ENCODE assay signal across 8 mouse cellular contexts in genomic region chr7:126950647-126951615, GRCm38 (mm10). TPM values are rescaled to one million over a fixed set of nuclear protein-coding genes. Genes with fewer than 3 reads are reported as not detected.
A peak's percentile ranks its signal among the peaks of the same experiment; 100 is the strongest.
DNase-seq lines count a peak whose midpoint lies in the region; ATAC-seq and TF ChIP-seq lines count a peak whose summit lies in the region.

No protein-coding gene starts in this region.

- 0 out of 2 replicates have a peak, but pooled peaks have one; percentile 19 for TF ChIP-seq CTCF in midbrain, postnatal 0 days (IDR thresholded peaks at IDR 0.05)

- H3K4me2 ChIP-seq in heart, embryonic 14.5 days (ENCODE audit: low read length): peak overlapping the region; percentile 95; the same call in 1 of the 2 replicates
- peak overlapping the region; percentile 95 for H3K4me2 ChIP-seq in hindbrain, embryonic 13.5 days
- peak overlapping the region; percentile 95 for H3K4me2 ChIP-seq in midbrain, postnatal 0 days (ENCODE audit: low read depth, low read length, poor library complexity, severe bottlenecking)

- peaks cover 35% of the 10 kb centered on the region for H3K27me3 ChIP-seq in heart, embryonic 14.5 days (ENCODE audit: control insufficient read depth, insufficient read depth, low read length)
- peaks cover 14% of the 10 kb centered on the region; the same call in 1 of the 2 replicates for H3K27me3 ChIP-seq in hindbrain, embryonic 13.5 days
- H3K27me3 ChIP-seq in midbrain, postnatal 0 days (ENCODE audit: insufficient read depth, low read length): no peaks in the 10 kb centered on the region

- no peak overlapping the region for H3K9ac ChIP-seq in heart, embryonic 14.5 days (ENCODE audit: low read length)
- peak overlapping the region; percentile 75 for H3K9ac ChIP-seq in hindbrain, embryonic 13.5 days
- peak overlapping the region; percentile 86 for H3K9ac ChIP-seq in midbrain, postnatal 0 days (replicated peaks; ENCODE audit: low read length, poor library complexity, severe bottlenecking)

- no peak overlapping the region for H3K4me3 ChIP-seq in heart, embryonic 14.5 days (ENCODE audit: control insufficient read depth in 1 of 2, insufficient read depth in 1 of 2, low read depth in 1 of 2, low read length in 2 of 2)
- peak overlapping the region; percentile 47 for H3K4me3 ChIP-seq in hindbrain, embryonic 13.5 days
- peak overlapping the region; percentile 63 for H3K4me3 ChIP-seq in midbrain, postnatal 0 days (ENCODE audit: low read depth, low read length)

- no peaks in the 10 kb centered on the region for H3K9me3 ChIP-seq in heart, embryonic 14.5 days (ENCODE audit: control insufficient read depth, low read length)
- H3K9me3 ChIP-seq in hindbrain, embryonic 13.5 days: no peaks in the 10 kb centered on the region
- no peaks in the 10 kb centered on the region for H3K9me3 ChIP-seq in midbrain, postnatal 0 days (ENCODE audit: low read length)

- no peak for DNase-seq in heart, postnatal 14 days
- DNase-seq in cerebellum, adult 8-10 months: peak; percentile 46
- peak; percentile 40 for DNase-seq in midbrain, postnatal 0 days (ENCODE audit: low spot score)
- DNase-seq in adrenal gland, adult 2 months: no peak
- no peak for DNase-seq in yolk sac, embryonic 10.5 days (ENCODE audit: low spot score)

- intact Hi-C loops in heart, postnatal 14 days (cut with DNase I): loop anchor here (2.0 kb wide), 1 partner anchor 26 kb away; the partner anchor contains the start of gene Cdiptos

- H3K36me3 ChIP-seq in heart, embryonic 14.5 days (ENCODE audit: control insufficient read depth, insufficient read depth, low read length): no peaks in the 10 kb centered on the region
- peaks cover 22% of the 10 kb centered on the region for H3K36me3 ChIP-seq in hindbrain, embryonic 13.5 days
- peaks cover 21% of the 10 kb centered on the region for H3K36me3 ChIP-seq in midbrain, postnatal 0 days (ENCODE audit: insufficient read depth, low read length)

- H3K27ac ChIP-seq in heart, embryonic 14.5 days (replicated peaks in 1 of 2; ENCODE audit: control insufficient read depth in 1 of 2, insufficient read depth in 1 of 2, low read depth in 2 of 2, low read length in 2 of 2): no peak overlapping the region
- peak overlapping the region; percentile 95 for H3K27ac ChIP-seq in hindbrain, embryonic 13.5 days
- H3K27ac ChIP-seq in midbrain, postnatal 0 days (ENCODE audit: low read depth, low read length): peak overlapping the region; percentile 95

- H3K4me1 ChIP-seq in heart, embryonic 14.5 days (ENCODE audit: control insufficient read depth in 2 of 2, insufficient read depth in 2 of 2, low read length in 2 of 2): peaks cover 4 to 9% of the 10 kb centered on the region in 2 experiments; a peak in 2 of 4 replicates
- peaks cover 70% of the 10 kb centered on the region for H3K4me1 ChIP-seq in hindbrain, embryonic 13.5 days (replicated peaks)
- peaks cover 19% of the 10 kb centered on the region for H3K4me1 ChIP-seq in midbrain, postnatal 0 days (ENCODE audit: insufficient read depth, low read length)

- no peak for ATAC-seq in heart, embryonic 14.5 days (ENCODE audit: insufficient number of reproducible peaks, insufficient read depth, low FRiP score, low read depth)
- ATAC-seq in hindbrain, embryonic 13.5 days (ENCODE audit: low FRiP score): no peak
- ATAC-seq in midbrain, postnatal 0 days (ENCODE audit: low FRiP score): peak; percentile 4; the same call in 1 of the 2 replicates
- no peak for ATAC-seq in megakaryocyte-erythroid progenitor cell, adult 5-6 weeks (replicated peaks; ENCODE audit: low FRiP score, low TSS enrichment, poor library complexity, severe bottlenecking)

- 6% methylated on average over 26 of the region's 26 CpGs for WGBS in heart, embryonic 14.5 days
- 6% methylated on average over 26 of the region's 26 CpGs for WGBS in hindbrain, embryonic 13.5 days
- 2% methylated on average over 26 of the region's 26 CpGs for WGBS in midbrain, postnatal 0 days

RNA-seq across cellular contexts. Expression of gene Sez6l2, which starts 0.6 kb away (rescaled TPM):
- 0.86 and 1.4 TPM in 2 replicates for polyA plus RNA-seq in heart, embryonic 14.5 days (2014; fragmentation: Nextera tagmentation; extraction: Ambion mirVana)
- total RNA-seq in heart, postnatal 14 days (2021): 10 to 100 TPM; 14.2 to 17.2 TPM
- 32.7 and 36.7 TPM in 2 replicates for polyA plus RNA-seq in hindbrain, embryonic 13.5 days (2015; fragmentation: Nextera tagmentation; extraction: Ambion mirVana)
- total RNA-seq in midbrain, postnatal 0 days (2014; rRNA removed): 235 and 283 TPM in 2 replicates
- 66.2 and 72.8 TPM in 2 replicates for polyA plus RNA-seq in midbrain, postnatal 0 days (2015; fragmentation: Nextera tagmentation; extraction: Ambion mirVana)
- total RNA-seq in adrenal gland, adult 2 months (2021): 100 to 1,000 TPM in 1 of 2 experiments, 10 to 100 TPM in 1; 87.4 to 126 TPM
- polyA plus RNA-seq in adrenal gland, adult 2 months (2012; rRNA removed): 33.4 and 42.4 TPM in 2 replicates
- total RNA-seq in megakaryocyte-erythroid progenitor cell, adult 5-6 weeks (2014; fragmentation: Nextera tagmentation): 3.2 and 4.4 TPM in 2 replicates
- total RNA-seq in megakaryocyte-erythroid progenitor cell, adult 5-6 weeks (2017): 0.76 TPM in 1 of 2 replicates, not detected in the other

RNA-seq across cellular contexts. Expression of gene Asphd1, which starts 1.5 kb away (rescaled TPM):
- not detected in 2 replicates for polyA plus RNA-seq in heart, embryonic 14.5 days (2014; fragmentation: Nextera tagmentation; extraction: Ambion mirVana)
- under 1 TPM in 1 of 2 experiments, not detected in 1; 0.60 TPM for total RNA-seq in heart, postnatal 14 days (2021)
- polyA plus RNA-seq in hindbrain, embryonic 13.5 days (2015; fragmentation: Nextera tagmentation; extraction: Ambion mirVana): 6.1 and 6.4 TPM in 2 replicates
- 32.3 and 44.5 TPM in 2 replicates for total RNA-seq in midbrain, postnatal 0 days (2014; rRNA removed)
- polyA plus RNA-seq in midbrain, postnatal 0 days (2015; fragmentation: Nextera tagmentation; extraction: Ambion mirVana): 16.2 and 17.6 TPM in 2 replicates
- total RNA-seq in adrenal gland, adult 2 months (2021): 1 to 10 TPM in 1 of 2 experiments, under 1 TPM in 1; 0.66 to 2.2 TPM
- polyA plus RNA-seq in adrenal gland, adult 2 months (2012; rRNA removed): 2.0 and 2.5 TPM in 2 replicates
- not detected in 2 replicates for total RNA-seq in megakaryocyte-erythroid progenitor cell, adult 5-6 weeks (2014; fragmentation: Nextera tagmentation)
- not detected in 2 replicates for total RNA-seq in megakaryocyte-erythroid progenitor cell, adult 5-6 weeks (2017)

RNA-seq across cellular contexts. Expression of gene Kctd13, which starts 22.3 kb away (rescaled TPM):
- polyA plus RNA-seq in heart, embryonic 14.5 days (2014; fragmentation: Nextera tagmentation; extraction: Ambion mirVana): 11.3 and 11.9 TPM in 2 replicates
- 1 to 10 TPM; 6.9 to 7.6 TPM for total RNA-seq in heart, postnatal 14 days (2021)
- polyA plus RNA-seq in hindbrain, embryonic 13.5 days (2015; fragmentation: Nextera tagmentation; extraction: Ambion mirVana): 98.7 and 101 TPM in 2 replicates
- 129 and 150 TPM in 2 replicates for total RNA-seq in midbrain, postnatal 0 days (2014; rRNA removed)
- polyA plus RNA-seq in midbrain, postnatal 0 days (2015; fragmentation: Nextera tagmentation; extraction: Ambion mirVana): 166 and 167 TPM in 2 replicates
- total RNA-seq in adrenal gland, adult 2 months (2021): 10 to 100 TPM; 25.9 to 26.8 TPM
- polyA plus RNA-seq in adrenal gland, adult 2 months (2012; rRNA removed): 52.0 and 52.9 TPM in 2 replicates
- total RNA-seq in megakaryocyte-erythroid progenitor cell, adult 5-6 weeks (2014; fragmentation: Nextera tagmentation): 14.0 and 18.6 TPM in 2 replicates
- total RNA-seq in megakaryocyte-erythroid progenitor cell, adult 5-6 weeks (2017): 9.0 and 22.1 TPM in 2 replicates

RNA-seq across cellular contexts. Expression of gene Cdipt, which starts 24.8 kb away (rescaled TPM):
- 68.5 and 74.6 TPM in 2 replicates for polyA plus RNA-seq in heart, embryonic 14.5 days (2014; fragmentation: Nextera tagmentation; extraction: Ambion mirVana)
- total RNA-seq in heart, postnatal 14 days (2021): 10 to 100 TPM; 63.3 to 66.1 TPM
- polyA plus RNA-seq in hindbrain, embryonic 13.5 days (2015; fragmentation: Nextera tagmentation; extraction: Ambion mirVana): 109 and 112 TPM in 2 replicates
- 193 and 244 TPM in 2 replicates for total RNA-seq in midbrain, postnatal 0 days (2014; rRNA removed)
- polyA plus RNA-seq in midbrain, postnatal 0 days (2015; fragmentation: Nextera tagmentation; extraction: Ambion mirVana): 142 and 157 TPM in 2 replicates
- 100 to 1,000 TPM; 102 to 107 TPM for total RNA-seq in adrenal gland, adult 2 months (2021)
- polyA plus RNA-seq in adrenal gland, adult 2 months (2012; rRNA removed): 239 and 259 TPM in 2 replicates
- 61.3 and 70.2 TPM in 2 replicates for total RNA-seq in megakaryocyte-erythroid progenitor cell, adult 5-6 weeks (2014; fragmentation: Nextera tagmentation)
- total RNA-seq in megakaryocyte-erythroid progenitor cell, adult 5-6 weeks (2017): 31.8 and 49.8 TPM in 2 replicates

RNA-seq across cellular contexts. Expression of gene Cdiptos, which starts 25.0 kb away (rescaled TPM):
- polyA plus RNA-seq in heart, embryonic 14.5 days (2014; fragmentation: Nextera tagmentation; extraction: Ambion mirVana): 0.86 and 1.6 TPM in 2 replicates
- under 1 TPM; 0.45 to 0.59 TPM for total RNA-seq in heart, postnatal 14 days (2021)
- polyA plus RNA-seq in hindbrain, embryonic 13.5 days (2015; fragmentation: Nextera tagmentation; extraction: Ambion mirVana): 1.2 and 1.4 TPM in 2 replicates
- total RNA-seq in midbrain, postnatal 0 days (2014; rRNA removed): not detected in 2 replicates
- polyA plus RNA-seq in midbrain, postnatal 0 days (2015; fragmentation: Nextera tagmentation; extraction: Ambion mirVana): 0.72 and 0.79 TPM in 2 replicates
- 1 to 10 TPM; 1.6 TPM for total RNA-seq in adrenal gland, adult 2 months (2021)
- polyA plus RNA-seq in adrenal gland, adult 2 months (2012; rRNA removed): 0.43 and 1.4 TPM in 2 replicates
- total RNA-seq in megakaryocyte-erythroid progenitor cell, adult 5-6 weeks (2014; fragmentation: Nextera tagmentation): not detected in 2 replicates
- 0.23 TPM in 1 of 2 replicates, not detected in the other for total RNA-seq in megakaryocyte-erythroid progenitor cell, adult 5-6 weeks (2017)

Comparison
In these comparisons a context has a peak if more than half of its experiments do, and no peak if none do; other contexts are left out.
1. H3K27ac ChIP-seq: peak in hindbrain, embryonic 13.5 days (single experiment) and midbrain, postnatal 0 days (single experiment); none in heart, embryonic 14.5 days (0 of 2).
2. H3K4me3 ChIP-seq: peak in hindbrain, embryonic 13.5 days (single experiment) and midbrain, postnatal 0 days (single experiment); none in heart, embryonic 14.5 days (0 of 2).
3. DNase-seq: peak in cerebellum, adult 8-10 months (single experiment) and midbrain, postnatal 0 days (single experiment); none in heart, postnatal 14 days (0 of 2), adrenal gland, adult 2 months (single experiment) and yolk sac, embryonic 10.5 days (single experiment).
4. RNA of gene Sez6l2, which starts 0.6 kb away (total RNA-seq): 235 to 283 TPM in midbrain, postnatal 0 days and 87.4 to 126 TPM in adrenal gland, adult 2 months; 14.2 to 17.2 TPM in heart, postnatal 14 days and 0.76 to 4.4 TPM in megakaryocyte-erythroid progenitor cell, adult 5-6 weeks; every median in the first group is over 4 times any median in the second.
5. RNA of gene Asphd1, which starts 1.5 kb away (total RNA-seq): 32.3 to 44.5 TPM in midbrain, postnatal 0 days; 0.66 to 2.2 TPM in adrenal gland, adult 2 months, 0.60 TPM in heart, postnatal 14 days and not detected in megakaryocyte-erythroid progenitor cell, adult 5-6 weeks; every median in the first group is over 10 times any median in the second.
6. Peak in every context shown above with its lines, with median percentiles within 50 percentile points of each other: H3K4me2 ChIP-seq.